Mouse (Mus musculus) gastrocnemius, adult 18-20 months (tissue): ENCODE data around the gene Tead4. TPM values are rescaled to one million over a fixed set of nuclear protein-coding genes. Genes with fewer than 3 reads are reported as not detected.
A peak's percentile ranks its signal among the peaks of the same experiment; 100 is the strongest.
"Not testable (repeated sequence)": the region's sequence is repeated elsewhere in the genome, so short reads cannot be mapped to it uniquely, and the experiment has no call there.

ENCODE experiments used
- DNase-seq: peaks from one replicate; pipeline ENCODE4 v3.0.0; 2021; ENCODE audit warnings: low spot score
- long read RNA-seq, 2 experiments: library from polyadenylated mRNA; stranded (forward); transcript quantifications; one replicate each; pipeline ENCODE4 v2.0.0; 2021
- total RNA-seq, 2 experiments: library from RNA; stranded (reverse); gene quantifications; 2 replicates each; pipeline ENCODE4 v1.2.3; 2021

Gene Tead4
- 10 to 100 TPM in 1 of 2 experiments, 1 to 10 TPM in 1; 6.2 to 11.1 TPM for total RNA-seq
- long read RNA-seq, experiment 1, partial matches to known transcripts = 0 of 6 reads
- long read RNA-seq, experiment 1, other reads (novel, unspliced or antisense) = 6 of 6 reads
- long read RNA-seq, experiment 2, partial matches to known transcripts = 2 of 2 reads
- long read RNA-seq, experiment 2, other reads (novel, unspliced or antisense) = 0 of 2 reads

DNA sequence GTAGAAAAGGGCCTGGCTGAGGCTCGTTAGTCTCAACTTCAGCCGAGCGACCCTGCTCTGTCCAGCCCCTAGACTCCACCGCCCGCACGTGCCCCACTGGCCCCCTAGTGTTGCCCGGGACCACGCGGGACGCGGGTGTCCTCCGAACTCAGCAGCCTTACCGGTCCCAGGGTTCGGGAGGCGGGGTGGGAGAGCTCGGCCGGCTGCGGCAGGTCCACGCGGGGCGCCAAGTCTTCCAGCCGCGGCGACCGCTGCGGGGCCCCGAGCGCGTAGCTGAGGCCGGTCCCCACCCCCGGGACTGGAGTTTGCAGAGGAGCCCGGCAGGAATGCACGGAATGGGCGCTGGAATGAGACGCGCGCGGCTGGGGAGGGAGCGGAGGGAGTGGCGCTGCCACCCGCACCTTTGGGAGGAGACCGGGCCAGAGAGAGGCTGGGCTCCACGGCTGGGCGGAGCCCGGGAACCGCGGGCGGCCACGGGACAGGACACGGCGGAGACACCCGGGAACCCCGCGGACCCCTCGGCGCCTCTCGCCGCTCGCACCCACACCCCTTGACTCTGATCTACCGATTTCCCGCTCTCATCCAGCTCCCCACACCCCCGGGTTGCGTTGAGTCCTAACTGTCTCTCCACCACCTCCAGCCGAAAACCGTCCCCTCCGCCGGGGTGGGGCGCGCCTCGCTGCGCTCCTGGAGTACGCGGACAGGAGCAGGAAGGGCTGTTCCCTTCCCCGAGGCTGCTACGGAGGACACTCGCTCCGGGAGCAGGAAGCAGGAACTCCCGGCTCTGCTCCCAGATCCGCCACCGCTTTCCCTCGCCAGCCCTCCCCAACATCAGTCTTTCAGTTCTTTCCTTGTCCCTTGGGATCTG, at the start of gene Tead4:
Gene Tead4, minus strand, starts transcription at position 690 of the 868 bp plus-strand sequence.
- DNase-seq = peak; percentile 64

DNA sequence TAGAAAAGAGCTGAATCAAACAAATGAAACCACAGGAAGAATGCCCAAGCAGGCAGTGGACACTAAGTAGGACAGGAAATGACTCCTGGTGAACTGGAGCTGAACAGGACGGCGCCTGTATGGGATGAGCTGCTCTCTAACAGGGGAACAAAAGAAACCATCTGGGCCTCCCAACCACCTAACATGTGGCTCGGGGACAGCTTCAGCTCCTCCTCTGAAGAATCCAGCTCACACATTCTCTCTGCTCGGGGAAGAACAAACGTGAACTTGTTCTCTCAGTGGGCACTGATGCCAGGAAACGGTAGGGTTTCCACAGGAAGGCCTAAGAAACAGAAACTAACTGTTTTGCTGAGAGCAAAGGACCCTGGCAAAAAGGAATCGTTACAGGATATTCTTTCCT, 49.1 kb upstream of the Tead4 start:
- no peak for DNase-seq

DNA sequence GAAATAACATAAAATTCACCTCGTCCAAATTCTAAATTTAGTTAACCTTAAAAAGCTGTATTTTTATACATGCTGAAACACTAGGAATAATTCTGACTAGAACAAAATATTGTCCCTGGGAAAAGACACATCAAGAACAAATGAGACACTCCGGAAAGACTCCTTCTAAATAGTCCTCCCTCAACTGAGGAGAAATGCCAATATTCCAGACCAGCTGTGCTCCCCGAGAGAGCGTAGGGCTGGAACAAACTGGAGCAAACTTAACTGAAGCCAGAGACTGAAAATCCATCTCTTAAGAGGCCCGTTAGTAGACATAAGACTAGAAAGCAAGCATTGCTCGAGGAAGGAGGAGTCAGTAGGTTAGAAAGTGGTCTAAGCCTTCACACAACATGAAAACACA, 46.2 kb upstream of the Tead4 start:
- DNase-seq = peak; percentile 32

DNA sequence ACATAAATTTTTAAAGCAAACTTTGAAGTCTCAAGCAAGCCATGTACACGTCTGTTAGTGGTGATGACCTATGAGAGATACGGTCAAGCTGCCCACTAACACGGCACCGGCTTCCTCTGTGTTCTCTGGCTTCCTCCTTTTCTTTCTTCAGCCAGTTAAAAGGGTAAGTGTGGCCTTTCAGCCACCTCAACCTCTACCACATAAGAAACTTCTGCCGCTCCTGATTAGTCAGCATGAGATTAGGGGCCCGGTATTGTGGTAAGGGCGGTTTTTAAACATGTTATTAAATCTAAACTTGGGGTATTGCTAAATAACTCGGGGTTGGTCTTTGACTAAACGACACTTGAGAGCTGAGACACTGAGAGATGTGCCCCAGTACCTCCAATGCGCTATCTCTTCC, 45.0 kb upstream of the Tead4 start:
- no peak for DNase-seq

DNA sequence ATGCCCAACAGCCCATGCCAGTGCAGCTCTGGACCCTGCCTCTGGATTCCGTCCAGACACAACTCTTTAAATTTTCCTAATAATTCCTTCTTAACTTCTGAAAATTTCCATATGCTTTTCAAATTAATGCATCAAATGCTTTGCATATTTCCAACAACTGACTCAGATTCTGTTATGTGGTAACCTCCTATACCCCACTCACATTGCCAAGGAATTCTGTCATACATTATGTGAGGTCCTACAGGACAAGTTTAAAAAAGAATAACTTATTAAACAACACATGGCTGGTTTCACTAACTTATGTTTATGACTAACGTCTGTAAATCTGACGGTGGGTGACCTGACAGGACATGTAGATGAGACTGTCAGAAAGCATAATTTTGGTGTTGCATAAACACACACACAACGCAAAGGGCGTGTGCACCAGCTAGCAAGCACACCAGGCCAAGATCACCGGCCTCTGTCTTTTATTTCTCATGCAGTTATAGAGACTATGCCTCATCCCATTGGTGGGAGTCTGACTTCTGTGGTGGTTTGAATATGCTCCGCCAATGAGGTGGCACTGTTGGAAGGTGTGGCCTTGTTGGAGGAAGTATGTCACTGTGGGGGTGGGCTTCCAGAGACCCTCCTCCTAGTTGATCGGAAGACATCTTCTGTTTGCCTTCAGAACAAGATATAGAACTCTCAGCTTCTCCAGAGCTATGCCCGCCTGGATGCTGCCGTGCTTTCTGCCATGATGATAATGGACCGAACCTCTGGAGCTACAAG, 41.5 kb upstream of the Tead4 start:
- DNase-seq = no peak

DNA sequence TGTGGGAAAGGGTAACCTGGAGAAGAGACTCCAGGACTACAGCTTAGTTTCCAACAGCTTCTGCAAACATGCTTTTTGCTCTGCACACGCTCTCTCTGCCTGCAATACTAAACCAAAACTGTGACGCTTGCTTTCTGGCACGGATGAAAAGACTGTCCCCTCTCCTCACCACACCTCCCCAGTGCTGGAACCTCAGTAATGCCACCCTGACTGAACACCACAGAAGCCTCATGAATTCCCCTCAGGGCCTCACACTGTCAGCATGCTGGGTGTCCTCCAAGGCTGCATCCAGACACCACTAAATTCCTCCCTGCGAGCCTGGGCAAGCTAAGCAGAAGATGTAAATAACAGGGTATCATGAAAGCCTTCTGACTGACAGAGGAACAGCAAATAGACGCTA, 38.3 kb upstream of the Tead4 start:
- no peak for DNase-seq

DNA sequence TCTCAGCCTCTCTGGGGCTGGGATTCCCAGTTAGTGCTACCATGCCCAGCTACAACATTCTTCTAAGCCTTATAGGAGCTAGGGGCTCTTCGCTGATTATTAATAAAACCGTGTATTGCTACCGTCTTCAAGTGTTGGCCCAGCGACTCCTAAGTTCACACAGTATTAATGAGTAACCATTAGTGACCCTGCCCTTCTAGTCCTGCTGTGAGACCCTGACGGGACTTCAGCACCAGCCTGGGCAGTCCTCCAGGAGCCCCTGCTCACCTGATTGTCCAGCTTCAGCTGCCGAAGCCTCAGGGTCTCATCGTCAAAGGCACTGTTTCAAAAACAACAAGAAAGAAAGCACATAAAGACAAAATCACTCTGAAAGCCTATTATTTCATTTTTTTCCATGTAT, 36.8 kb upstream of the Tead4 start:
- no peak for DNase-seq

DNA sequence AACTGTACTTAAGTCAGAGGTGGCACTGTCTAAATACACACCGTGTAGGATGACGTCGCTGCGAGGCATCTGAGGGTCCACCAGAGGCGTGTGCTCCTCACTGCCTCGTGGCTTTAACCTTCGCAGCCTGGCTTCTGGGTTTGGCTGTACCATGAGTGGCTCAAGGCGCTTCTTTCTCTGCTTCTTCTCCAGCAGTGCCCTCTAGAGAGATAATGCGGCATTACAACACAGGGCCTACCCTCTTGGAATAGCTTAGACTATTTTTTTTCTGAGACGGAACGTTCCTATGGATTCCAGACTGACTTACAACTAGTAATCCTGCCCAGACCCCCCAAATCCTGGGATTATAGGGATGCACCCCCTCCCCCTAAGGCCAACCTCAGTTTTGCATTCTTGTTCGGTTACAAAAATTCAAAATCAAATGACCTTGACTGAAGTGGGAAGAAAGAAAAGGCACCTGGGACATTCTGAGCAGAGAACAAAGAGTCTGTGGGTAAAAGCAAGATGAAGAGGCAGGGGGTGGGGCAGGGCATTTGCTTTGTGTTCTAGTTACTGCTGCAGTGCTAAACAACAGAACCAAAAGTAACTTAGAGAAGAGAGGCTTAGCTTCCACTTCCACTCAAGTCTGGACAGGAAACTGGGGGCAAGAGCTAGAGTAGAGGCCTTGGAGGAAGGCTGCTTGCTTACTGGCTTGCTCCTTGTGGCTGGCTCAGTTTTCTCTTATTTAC, 33.9 kb upstream of the Tead4 start:
- DNase-seq = peak; percentile 72

DNA sequence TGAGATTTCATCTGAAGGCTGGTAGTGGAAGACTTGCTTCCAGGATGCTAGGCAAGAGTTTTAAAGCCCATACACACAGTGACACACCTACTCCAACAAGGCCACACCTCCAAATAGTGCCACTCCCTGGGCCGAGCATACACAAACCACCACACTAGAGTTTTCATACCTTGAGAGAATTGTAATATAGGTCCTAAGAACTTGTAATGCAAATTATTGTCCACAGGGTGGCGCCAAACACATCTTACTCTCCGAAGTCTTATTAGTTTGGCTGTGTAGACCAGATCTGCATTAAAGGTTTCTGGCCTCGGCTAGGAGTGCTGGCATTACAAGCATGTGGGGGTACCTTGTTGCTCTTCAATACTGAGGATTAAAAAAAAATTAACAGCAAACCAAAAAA, 17.7 kb upstream of the Tead4 start:
- peak; percentile 68 for DNase-seq

DNA sequence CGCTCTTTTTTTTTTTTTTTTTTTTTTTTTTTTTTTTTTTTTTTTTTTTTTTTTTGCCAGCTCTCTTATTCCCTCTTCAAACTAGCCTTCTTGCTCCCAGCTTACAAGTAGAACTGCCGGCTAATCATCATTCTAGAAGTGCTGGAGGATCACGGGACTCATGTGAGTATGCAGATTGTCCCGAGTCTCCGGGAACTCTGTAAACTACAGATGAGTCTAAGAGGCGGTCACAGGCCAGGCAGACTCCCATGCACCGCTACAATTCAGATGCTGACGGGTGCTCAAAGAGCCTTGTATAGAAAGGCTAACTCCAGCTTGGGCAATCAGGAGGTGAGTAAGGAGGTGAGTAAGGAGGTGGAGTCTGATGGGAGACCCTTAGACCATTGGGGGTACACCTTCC, 15.0 kb upstream of the Tead4 start:
- no peak for DNase-seq

DNA sequence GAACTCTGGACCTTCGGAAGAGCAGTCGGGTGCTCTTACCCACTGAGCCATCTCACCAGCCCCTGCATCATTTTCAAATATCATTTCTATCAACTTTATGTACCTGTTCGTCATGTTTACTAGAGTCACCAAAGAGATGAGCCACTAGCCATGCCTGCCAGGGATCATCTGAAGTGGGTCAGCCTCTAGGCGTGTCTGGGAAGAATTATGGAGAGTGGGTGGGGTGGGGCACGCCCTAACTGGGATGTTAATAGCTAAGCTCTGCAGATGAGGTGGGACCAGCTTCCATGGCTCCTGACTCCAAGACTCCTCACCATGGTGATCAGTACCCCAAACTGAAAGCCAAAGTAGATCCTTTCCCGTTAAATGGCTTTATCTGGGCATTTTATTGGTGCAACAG, 14.2 kb upstream of the Tead4 start:
- DNase-seq = no peak

DNA sequence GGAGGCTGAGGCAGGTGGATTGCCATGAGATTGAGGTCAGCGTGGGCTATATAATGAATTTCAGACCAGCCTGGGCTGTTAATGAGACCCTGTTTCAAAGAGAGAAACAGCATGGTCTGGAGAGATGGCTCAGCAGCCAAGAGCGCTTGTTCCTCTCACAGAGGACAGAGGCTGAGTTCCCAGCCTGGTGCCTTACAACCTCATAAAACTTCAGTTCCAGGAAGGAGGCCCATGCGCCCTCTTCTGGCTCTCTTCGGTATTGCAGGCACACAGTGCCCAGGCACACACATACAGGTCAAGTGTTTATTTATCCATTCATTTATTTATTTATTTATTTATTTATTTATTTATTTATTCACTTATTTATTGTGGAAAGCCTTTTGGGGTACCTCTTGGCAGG, 7.7 kb upstream of the Tead4 start:
- DNase-seq = peak; percentile 68

DNA sequence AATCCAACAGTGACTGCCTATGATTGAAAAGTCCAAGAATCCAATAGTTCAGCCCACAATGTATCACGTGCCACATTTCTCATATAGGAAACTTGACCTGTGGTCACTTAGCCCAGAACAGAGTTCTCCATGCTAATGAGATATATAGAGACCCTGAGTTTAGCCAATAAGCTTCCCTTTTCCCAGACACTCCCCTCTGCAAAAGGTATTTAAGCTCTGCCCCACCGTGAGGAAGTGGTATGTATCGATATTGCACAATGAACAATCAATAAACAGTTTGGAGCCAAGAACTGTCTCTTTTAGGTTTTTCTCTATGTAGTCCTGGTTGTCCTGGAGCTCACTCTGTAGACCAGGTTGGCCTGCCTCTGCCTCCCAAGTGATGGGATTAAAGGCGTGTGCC, 4.2 kb upstream of the Tead4 start:
- no peak for DNase-seq

DNA sequence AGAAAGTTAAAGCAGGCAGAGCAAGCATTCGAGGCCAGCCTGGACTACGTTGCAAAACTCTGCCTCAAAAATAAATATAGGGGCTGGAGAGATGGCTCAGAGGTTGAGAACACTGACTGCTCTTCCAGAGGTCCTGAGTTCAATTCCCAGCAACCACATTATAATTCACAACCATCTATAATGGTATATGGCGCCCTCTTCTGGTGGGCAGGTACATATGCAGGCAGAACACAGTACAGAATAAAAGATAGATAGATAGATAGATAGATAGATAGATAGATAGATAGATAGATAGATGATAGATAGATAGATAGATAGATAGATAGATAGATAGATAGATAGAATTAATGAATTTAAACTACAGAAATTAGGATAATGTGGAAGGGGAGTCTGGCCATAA, 2.0 kb upstream of the Tead4 start:
- DNase-seq = not testable (repeated sequence)

DNA sequence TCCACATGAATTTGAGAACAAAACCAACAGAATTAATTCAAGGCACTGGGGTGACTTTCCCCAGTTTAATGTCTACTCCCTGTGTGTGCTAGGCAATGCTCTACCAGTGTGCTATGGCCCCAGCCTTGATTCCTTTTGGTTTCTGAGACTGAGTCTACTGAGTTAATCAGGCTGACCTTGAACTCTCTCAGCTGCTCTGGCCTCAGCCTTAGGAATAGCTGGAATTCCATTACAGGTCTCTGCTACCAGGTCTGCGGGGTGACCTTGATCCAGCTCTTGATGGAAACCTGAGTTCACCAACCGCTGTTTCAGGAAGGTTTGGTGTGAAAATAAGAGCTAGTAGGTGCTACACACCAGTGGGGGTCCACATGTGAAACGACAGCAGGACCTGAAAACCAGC, 1.3 kb upstream of the Tead4 start:
- DNase-seq = no peak

DNA sequence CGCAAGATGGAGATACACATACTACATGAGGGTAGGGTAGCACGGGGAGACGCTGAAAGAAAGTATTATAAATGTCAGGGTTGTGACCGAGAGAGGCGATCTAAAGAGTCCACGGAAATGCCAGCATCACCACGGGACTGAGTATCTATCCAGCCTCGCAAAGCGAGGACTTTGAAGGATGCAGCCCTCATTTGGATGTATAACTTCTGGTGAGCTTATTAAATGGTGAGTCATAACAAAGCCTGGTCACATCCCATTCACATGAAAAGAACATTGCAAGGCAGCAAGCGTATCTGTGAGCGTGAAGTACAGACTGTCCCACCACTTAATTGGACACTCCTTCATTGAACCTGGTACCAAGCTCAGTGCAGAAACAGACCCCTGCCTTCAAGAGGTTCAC, 835 bp upstream of the Tead4 start:
- no peak for DNase-seq

DNA sequence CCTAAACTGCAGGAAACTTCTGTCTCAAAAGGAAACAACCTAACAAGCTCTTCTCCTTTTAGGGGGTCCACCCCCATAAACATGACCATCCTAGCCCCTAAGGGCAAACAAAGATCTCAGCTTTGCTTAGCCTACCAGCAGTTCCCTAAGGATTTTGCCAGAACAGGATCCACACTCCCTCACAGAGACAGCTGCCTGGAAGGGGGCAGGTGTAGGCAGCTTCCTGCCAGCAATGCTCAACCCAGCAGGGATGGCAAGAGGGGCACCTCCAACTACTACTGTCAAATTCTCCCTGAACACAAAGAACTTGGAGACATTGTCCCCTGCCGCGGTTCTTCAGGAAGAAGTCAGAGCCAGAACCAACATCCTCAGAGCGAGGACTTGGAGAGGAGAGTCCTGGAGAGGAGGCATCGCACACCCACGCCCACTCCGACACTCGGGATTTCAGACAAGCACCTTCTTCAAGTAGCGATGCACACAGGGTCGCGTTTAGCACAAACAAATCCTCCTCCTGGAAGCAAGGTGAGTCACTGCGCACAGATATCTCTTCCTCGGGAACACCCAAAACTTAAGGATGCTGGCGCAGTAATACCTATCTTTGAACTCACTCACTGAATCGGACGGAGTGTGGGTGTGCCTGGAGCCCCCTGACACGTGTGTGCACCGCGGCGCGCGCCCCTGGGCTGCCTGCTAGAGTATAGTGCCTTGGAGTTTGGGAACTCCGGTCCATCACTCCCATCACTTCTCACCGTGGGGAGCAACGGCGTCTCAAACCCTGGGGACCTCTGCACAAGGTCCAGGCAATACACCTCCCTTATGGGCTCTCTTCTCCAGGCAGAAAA, 1.1 kb downstream of the Tead4 start:
- DNase-seq = no peak

DNA sequence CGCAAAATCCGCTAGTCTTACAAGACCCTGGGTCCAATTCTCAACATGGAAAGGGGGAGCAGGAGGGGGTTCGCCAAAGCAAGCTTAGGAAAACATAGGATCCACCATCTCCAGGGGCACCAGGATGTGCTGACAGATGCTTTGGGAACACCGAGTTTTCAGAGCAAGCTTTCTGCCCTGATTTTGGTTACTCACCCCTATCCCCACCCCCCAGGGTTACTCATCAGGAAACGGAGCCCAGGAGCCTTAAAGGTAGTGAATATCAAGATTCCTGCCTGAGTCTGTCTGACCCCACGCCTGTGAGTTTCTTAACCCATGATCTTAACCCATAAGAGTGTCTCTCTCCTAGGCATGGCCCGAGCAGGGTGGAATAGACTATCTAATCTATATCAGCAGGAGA, 2.4 kb downstream of the Tead4 start:
- no peak for DNase-seq

DNA sequence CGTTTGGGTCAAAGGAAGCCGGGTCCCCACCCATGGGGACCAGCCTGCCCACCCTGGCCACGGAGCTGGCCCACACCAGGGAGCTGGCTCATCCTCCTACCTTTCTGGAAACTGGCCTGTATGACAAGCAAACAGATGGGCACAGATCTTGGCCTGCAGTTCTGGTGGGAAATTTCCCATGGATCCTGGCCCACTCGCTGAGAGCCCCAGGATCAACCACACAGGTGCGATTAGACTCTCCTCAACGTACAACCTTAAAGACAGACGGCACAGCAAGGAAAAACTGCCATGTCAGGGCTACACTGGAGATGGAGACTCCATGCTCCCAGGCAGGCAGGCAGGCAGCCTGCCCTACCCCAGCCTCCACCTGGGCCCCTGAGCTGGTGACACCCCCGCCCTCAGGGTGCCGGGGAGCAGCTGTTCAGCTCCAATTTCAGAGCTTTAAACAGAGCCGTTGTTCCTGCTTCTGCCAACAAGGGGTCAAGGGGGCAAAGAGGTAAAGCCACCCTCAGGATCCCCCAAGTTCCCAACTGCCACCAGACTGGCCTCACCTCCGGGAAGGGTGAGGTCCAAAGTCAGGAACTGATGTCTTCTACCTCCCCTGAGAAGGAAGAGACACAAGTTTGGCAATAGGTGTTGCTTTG, 3.8 kb downstream of the Tead4 start:
- DNase-seq = peak; percentile 57
